Mouse (Mus musculus): ENCODE results near the gene Pamr1. TPM values are rescaled to one million over a fixed set of nuclear protein-coding genes. Genes with fewer than 3 reads are reported as not detected.

Gene Pamr1
- total and polyA plus RNA-seq, 3 experiments: not detected

DNA sequence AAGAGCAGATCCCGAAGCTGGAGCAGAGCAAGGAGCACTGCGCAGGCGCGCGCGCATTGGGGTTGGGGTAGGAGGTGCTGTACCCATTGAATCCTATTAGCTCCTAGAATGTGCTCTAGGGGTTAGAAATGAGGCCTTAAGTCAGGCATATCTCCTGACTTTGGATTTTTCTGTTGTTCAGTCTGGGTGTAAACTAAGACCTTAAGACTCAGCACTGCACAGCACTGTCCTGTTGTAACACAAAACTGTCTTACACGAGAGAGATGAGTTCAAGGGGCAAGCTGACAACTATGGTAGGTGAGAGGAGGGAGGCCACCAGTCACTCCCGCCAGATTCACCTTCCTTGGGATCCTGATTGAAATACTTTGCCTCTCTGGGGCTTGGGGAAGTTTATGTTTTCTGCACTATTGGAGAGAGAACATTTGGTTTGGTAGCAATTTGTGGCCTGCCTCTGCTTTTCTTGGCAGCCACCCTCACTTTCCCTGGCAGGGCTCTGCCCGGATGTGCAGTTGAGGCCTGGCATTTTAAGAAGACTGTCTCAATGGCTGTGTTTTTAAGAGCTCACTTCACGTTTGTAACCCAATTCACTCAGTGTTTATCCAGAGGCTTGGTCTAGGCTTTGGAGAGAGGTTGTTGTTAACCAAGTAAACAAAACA is 99.2 kb downstream of the Pamr1 start:
- H3K79me2 ChIP-seq (ENCODE audit: control insufficient read depth, insufficient read depth, low read length, poor library complexity): no peaks in the 10 kb centered on the region
- no peak for DNase-seq (ENCODE audit: low read depth, low spot score)
- H3K36me3 ChIP-seq (ENCODE audit: control insufficient read depth in 1 of 2, insufficient read depth in 2 of 2, low read length in 2 of 2): no peaks in the 10 kb centered on the region

GRCm38 (mm10) chr2:102650322-102650721 is 100.5 kb downstream of the Pamr1 start:
- Histone ChIP-seq H3K9me3 (replicated peaks; ENCODE audit: insufficient read depth, low read length) (no peaks in the 10 kb centered on the region), H3K27me3 (ENCODE audit: control insufficient read depth in 1 of 2, insufficient read depth in 2 of 2, low read length in 2 of 2) (peaks cover 5 to 17% of the 10 kb centered on the region in 2 experiments), H3K9ac (ENCODE audit: control insufficient read depth, low read depth, low read length, poor library complexity, severe bottlenecking) (no peak overlapping the region), H3K36me3 (ENCODE audit: control insufficient read depth in 1 of 2, insufficient read depth in 2 of 2, low read length in 2 of 2) (no peaks in the 10 kb centered on the region), H3K4me1 (ENCODE audit: control insufficient read depth in 1 of 2, insufficient read depth in 2 of 2, low read length in 2 of 2) (no peaks in the 10 kb centered on the region), H3K27ac (ENCODE audit: control insufficient read depth, low read depth, low read length) (no peak overlapping the region), H3K79me2 (ENCODE audit: control insufficient read depth, insufficient read depth, low read length, poor library complexity) (no peaks in the 10 kb centered on the region), H3K4me3 (ENCODE audit: control insufficient read depth in 1 of 2, insufficient read depth in 1 of 2, low read depth in 2 of 2, low read length in 2 of 2) (no peak overlapping the region)
- no peak for TF ChIP-seq TAL1 (IDR thresholded peaks at IDR 0.05; ENCODE audit: low read length)
- TF ChIP-seq USF1 (IDR thresholded peaks at IDR 0.05; ENCODE audit: low read depth, low read length): no peak
- no peak for TF ChIP-seq SMC3 (IDR thresholded peaks at IDR 0.05; ENCODE audit: low read depth, low read length)
- TF ChIP-seq KAT2A (conservative IDR thresholded peaks at IDR 0.05; ENCODE audit: low read depth, low read length): no peak
- TF ChIP-seq ZNF384 (IDR thresholded peaks at IDR 0.05; ENCODE audit: low read depth, low read length): no peak
- no peak for TF ChIP-seq MYC (IDR thresholded peaks at IDR 0.05; ENCODE audit: low read depth, low read length)
- no peak for TF ChIP-seq RCOR1 (IDR thresholded peaks at IDR 0.05; ENCODE audit: low read depth, low read length)
- no peak for TF ChIP-seq POLR2A (IDR thresholded peaks at IDR 0.05; ENCODE audit: control insufficient read depth in 1 of 2, insufficient read depth in 1 of 2, low read depth in 1 of 2, low read length in 2 of 2, poor library complexity in 1 of 2)
- no peak for TF ChIP-seq ZC3H11A (IDR thresholded peaks at IDR 0.05; ENCODE audit: low read depth, low read length)
- TF ChIP-seq UBTF (IDR thresholded peaks at IDR 0.05; ENCODE audit: borderline replicate concordance, insufficient read depth, low read depth, low read length): no peak
- no peak for TF ChIP-seq TCF12 (IDR thresholded peaks at IDR 0.05; ENCODE audit: low read depth, low read length)
- no peak for TF ChIP-seq POLR2AphosphoS5 (IDR thresholded peaks at IDR 0.05; ENCODE audit: borderline replicate concordance, low read depth, low read length)
- no peak for TF ChIP-seq POLR2AphosphoS2 (IDR thresholded peaks at IDR 0.05; ENCODE audit: low read length)
- TF ChIP-seq HCFC1 (IDR thresholded peaks at IDR 0.05; ENCODE audit: low read depth, low read length): no peak
- TF ChIP-seq NELFE (IDR thresholded peaks at IDR 0.05; ENCODE audit: low read depth, low read length): no peak
- no peak for TF ChIP-seq GATA1 (IDR thresholded peaks at IDR 0.05; ENCODE audit: low read depth, low read length)
- no peak for TF ChIP-seq JUND (IDR thresholded peaks at IDR 0.05; ENCODE audit: low read depth, low read length)
- TF ChIP-seq GABPA (IDR thresholded peaks at IDR 0.05; ENCODE audit: low read depth, low read length): no peak
- TF ChIP-seq MAFK (IDR thresholded peaks at IDR 0.05; ENCODE audit: borderline replicate concordance, low read depth, low read length): no peak
- TF ChIP-seq RAD21 (IDR thresholded peaks at IDR 0.05; ENCODE audit: low read depth, low read length): no peak
- DNase-seq (ENCODE audit: low read depth, low spot score): no peak

More for the DNA sequence above, 99.2 kb downstream of the Pamr1 start:
- no peak for TF ChIP-seq MXI1 (IDR thresholded peaks at IDR 0.05; ENCODE audit: low read depth, low read length)
- TF ChIP-seq EP300 (IDR thresholded peaks at IDR 0.05; ENCODE audit: low read depth in 1 of 2, low read length in 2 of 2): no peak
- no peak for TF ChIP-seq NRF1 (IDR thresholded peaks at IDR 0.05; ENCODE audit: insufficient read depth, low read depth, low read length, poor library complexity, severe bottlenecking)
- TF ChIP-seq ZMIZ1 (IDR thresholded peaks at IDR 0.05; ENCODE audit: low read depth, low read length): no peak
- no peak for TF ChIP-seq NELFE (IDR thresholded peaks at IDR 0.05; ENCODE audit: low read depth, low read length)
- no peak for TF ChIP-seq JUND (IDR thresholded peaks at IDR 0.05; ENCODE audit: low read depth, low read length)
- H3K4me1 ChIP-seq (ENCODE audit: control insufficient read depth in 1 of 2, insufficient read depth in 2 of 2, low read length in 2 of 2): no peaks in the 10 kb centered on the region
- H3K4me3 ChIP-seq (ENCODE audit: control insufficient read depth in 1 of 2, insufficient read depth in 1 of 2, low read depth in 2 of 2, low read length in 2 of 2): no peak overlapping the region
- H3K27me3 ChIP-seq (ENCODE audit: control insufficient read depth in 1 of 2, insufficient read depth in 2 of 2, low read length in 2 of 2): peaks cover 5 to 19% of the 10 kb centered on the region in 2 experiments
- no peak overlapping the region for H3K9ac ChIP-seq (ENCODE audit: control insufficient read depth, low read depth, low read length, poor library complexity, severe bottlenecking)
- no peaks in the 10 kb centered on the region for H3K9me3 ChIP-seq (replicated peaks; ENCODE audit: insufficient read depth, low read length)
- no peak overlapping the region for H3K27ac ChIP-seq (ENCODE audit: control insufficient read depth, low read depth, low read length)

All from MEL (cell line).